Mouse (Mus musculus): ENCODE measurements around the gene Eif4g2. TPM values are rescaled to one million over a fixed set of nuclear protein-coding genes. Genes with fewer than 3 reads are reported as not detected.

Gene Eif4g2
- polyA plus RNA-seq (2017; shearing (Covaris generic)) = 1,075 TPM

GRCm38 (mm10) chr7:111082822-111083732 is at the start of gene Eif4g2:
Gene Eif4g2, minus strand, starts transcription at chr7:111083030.

GRCm38 (mm10) chr7:111028281-111029045 is 54.4 kb downstream of the Eif4g2 start, which contains the start of gene Ctr9:
Gene Ctr9, plus strand, starts transcription at chr7:111028951.

Other genes with a start within 250 kb of the Eif4g2 start
- gene Rnf141, start 238.6 kb downstream of the Eif4g2 start, polyA plus RNA-seq (2017; shearing (Covaris generic)) = 19.8 TPM
- not detected for gene Lyve1, start 219.8 kb downstream of the Eif4g2 start, polyA plus RNA-seq (2017; shearing (Covaris generic))
- 1.2 TPM for gene Mrvi1, start 100.6 kb downstream of the Eif4g2 start, polyA plus RNA-seq (2017; shearing (Covaris generic))
- gene Ctr9, start 54.1 kb downstream of the Eif4g2 start, polyA plus RNA-seq (2017; shearing (Covaris generic)) = 72.7 TPM